11 mouse cellular contexts compared by ENCODE assay signal in genomic region chr14:31537298-31537697, GRCm38 (mm10). TPM values are rescaled to one million over a fixed set of nuclear protein-coding genes. Genes with fewer than 3 reads are reported as not detected.
DNase-seq lines count a peak whose midpoint lies in the region; ATAC-seq and TF ChIP-seq lines count a peak whose summit lies in the region.
"Had no signal": no experiment of that assay in that cellular context is flagged by ENCODE, and none has a peak within 500 bp of the region (broad histone marks: within the 10 kb centered on the region; RNA-seq: fewer than 3 reads in every experiment).

No protein-coding gene starts in this region.

- H3K4me1 ChIP-seq in kidney, adult 2 months (ENCODE audit: control insufficient read depth, insufficient read depth, low read length): peaks cover 11% of the 10 kb centered on the region; the same call in 1 of the 2 replicates
- H3K4me1 ChIP-seq in kidney, embryonic 15.5 days: peaks cover 7% of the 10 kb centered on the region; the same call in 1 of the 2 replicates
- H3K4me1 ChIP-seq in intestine, postnatal 0 days (replicated peaks; ENCODE audit: control insufficient read depth, insufficient read depth, low read length): peaks cover 8% of the 10 kb centered on the region
- peaks cover 8% of the 10 kb centered on the region; the same call in 1 of the 2 replicates for H3K4me1 ChIP-seq in forebrain, embryonic 10.5 days
- H3K4me1 ChIP-seq: embryonic facial prominence, embryonic 12.5 days; midbrain, embryonic 12.5 days had no signal

- peak overlapping the region; percentile 21; the same call in 1 of the 2 replicates for H3K27ac ChIP-seq in kidney, adult 2 months (ENCODE audit: insufficient read depth, low read depth, low read length)
- H3K27ac ChIP-seq in kidney, embryonic 15.5 days: no peak overlapping the region; the same call in 1 of the 2 replicates
- H3K27ac ChIP-seq in intestine, postnatal 0 days (ENCODE audit: low read depth, low read length): no peak overlapping the region
- H3K27ac ChIP-seq in forebrain, embryonic 10.5 days: no peak overlapping the region
- H3K27ac ChIP-seq: embryonic facial prominence, embryonic 12.5 days; midbrain, embryonic 12.5 days had no signal

- H3K9ac ChIP-seq in kidney, embryonic 15.5 days: no peak overlapping the region
- no peak overlapping the region for H3K9ac ChIP-seq in intestine, postnatal 0 days (ENCODE audit: low read depth, low read length)
- H3K9ac ChIP-seq: embryonic facial prominence, embryonic 12.5 days; midbrain, embryonic 12.5 days had no signal

- ATAC-seq in kidney, embryonic 15.5 days (replicated peaks; ENCODE audit: low FRiP score): no peak; the same call in 1 of the 2 replicates
- no peak for ATAC-seq in intestine, postnatal 0 days

- peak; percentile 37 for DNase-seq in kidney, adult 2 months
- peak; percentile 86 for DNase-seq in brain, adult 2 months (ENCODE audit: low read depth, low spot score)
- DNase-seq in gastrocnemius, postnatal 14 days: peak; percentile 50
- DNase-seq in kidney, postnatal 14 days: peak; percentile 37
- no peak for DNase-seq in forebrain, embryonic 10.5 days (ENCODE audit: extremely low spot score, low spot score)
- DNase-seq in natural killer cell, adult 2 months (ENCODE audit: low spot score in 2 of 2): no peak
- DNase-seq: layer of hippocampus, postnatal 36 days had no signal

- no peak overlapping the region for H3K4me2 ChIP-seq in kidney, embryonic 15.5 days
- no peak overlapping the region for H3K4me2 ChIP-seq in intestine, postnatal 0 days (replicated peaks; ENCODE audit: low read depth)
- H3K4me2 ChIP-seq: embryonic facial prominence, embryonic 12.5 days; midbrain, embryonic 12.5 days had no signal

- intact Hi-C loops in gastrocnemius, postnatal 14 days (cut with DNase I; ENCODE audit: low total_unique reads): no loop called here

- no peak for TF ChIP-seq POLR2A in kidney, adult 2 months (IDR thresholded peaks at IDR 0.05; ENCODE audit: low read depth, low read length)

- no peak overlapping the region for H3K4me3 ChIP-seq in kidney, adult 2 months (ENCODE audit: insufficient read depth, low read depth, low read length)
- no peak overlapping the region for H3K4me3 ChIP-seq in kidney, embryonic 15.5 days (replicated peaks)
- H3K4me3 ChIP-seq in intestine, postnatal 0 days (ENCODE audit: low read depth, low read length): no peak overlapping the region
- H3K4me3 ChIP-seq in forebrain, embryonic 10.5 days: no peak overlapping the region
- H3K4me3 ChIP-seq: embryonic facial prominence, embryonic 12.5 days; midbrain, embryonic 12.5 days had no signal

- no peaks in the 10 kb centered on the region for H3K36me3 ChIP-seq in kidney, adult 2 months (ENCODE audit: control insufficient read depth, insufficient read depth, low read length)
- H3K36me3 ChIP-seq in kidney, embryonic 15.5 days: no peaks in the 10 kb centered on the region
- no peaks in the 10 kb centered on the region for H3K36me3 ChIP-seq in intestine, postnatal 0 days (ENCODE audit: control insufficient read depth, insufficient read depth)
- H3K36me3 ChIP-seq in forebrain, embryonic 10.5 days (replicated peaks): no peaks in the 10 kb centered on the region
- H3K36me3 ChIP-seq: embryonic facial prominence, embryonic 12.5 days; midbrain, embryonic 12.5 days had no signal

- WGBS in kidney, adult 2 months: 47% methylated on average over 6 of the region's 6 CpGs
- WGBS in kidney, embryonic 15.5 days: 61% methylated on average over 6 of the region's 6 CpGs
- WGBS in intestine, postnatal 0 days: 74% methylated on average over 6 of the region's 6 CpGs
- WGBS in forebrain, embryonic 10.5 days: 80% methylated on average over 6 of the region's 6 CpGs

- H3K9me3 ChIP-seq in kidney, embryonic 15.5 days (replicated peaks): no peaks in the 10 kb centered on the region
- H3K9me3 ChIP-seq in intestine, postnatal 0 days (ENCODE audit: control insufficient read depth): no peaks in the 10 kb centered on the region
- H3K9me3 ChIP-seq in forebrain, embryonic 10.5 days: no peaks in the 10 kb centered on the region
- H3K9me3 ChIP-seq: embryonic facial prominence, embryonic 12.5 days; midbrain, embryonic 12.5 days had no signal

- no peak for TF ChIP-seq CTCF in kidney, adult 2 months (conservative IDR thresholded peaks at IDR 0.05; ENCODE audit: insufficient read depth, insufficient read length, low read depth, low read length)
- TF ChIP-seq CTCF in intestine, postnatal 0 days (IDR thresholded peaks at IDR 0.05; ENCODE audit: low read depth): no peak

- H3K27me3 ChIP-seq in kidney, adult 2 months (replicated peaks; ENCODE audit: control insufficient read depth, insufficient read depth, low read length): no peaks in the 10 kb centered on the region
- no peaks in the 10 kb centered on the region for H3K27me3 ChIP-seq in kidney, embryonic 15.5 days
- H3K27me3 ChIP-seq in intestine, postnatal 0 days (replicated peaks; ENCODE audit: control insufficient read depth, insufficient read depth, low read length): no peaks in the 10 kb centered on the region
- no peaks in the 10 kb centered on the region for H3K27me3 ChIP-seq in forebrain, embryonic 10.5 days (ENCODE audit: poor library complexity, severe bottlenecking)
- H3K27me3 ChIP-seq: embryonic facial prominence, embryonic 12.5 days; midbrain, embryonic 12.5 days had no signal

RNA-seq across cellular contexts. Expression of gene Mettl6, which starts 42.5 kb away (rescaled TPM):
- polyA plus RNA-seq in kidney, adult 2 months (2012; rRNA removed): 5.9 and 9.2 TPM in 2 replicates
- polyA plus RNA-seq in kidney, embryonic 15.5 days (2015; fragmentation: Nextera tagmentation; extraction: Ambion mirVana): 58.4 and 63.5 TPM in 2 replicates
- total RNA-seq in gastrocnemius, postnatal 14 days (2021): 10 to 100 TPM in 1 of 2 experiments, 1 to 10 TPM in 1; 9.5 to 10.6 TPM
- 28.2 and 28.6 TPM in 2 replicates for polyA plus RNA-seq in intestine, postnatal 0 days (2015; fragmentation: Nextera tagmentation; extraction: Ambion mirVana)
- 79.1 and 79.9 TPM in 2 replicates for polyA plus RNA-seq in forebrain, embryonic 10.5 days (2016; fragmentation: Nextera tagmentation; extraction: Ambion mirVana)

RNA-seq across cellular contexts. Expression of gene Eaf1, which starts 43.1 kb away (rescaled TPM):
- polyA plus RNA-seq in kidney, adult 2 months (2012; rRNA removed): 34.3 and 34.7 TPM in 2 replicates
- 23.8 and 25.7 TPM in 2 replicates for polyA plus RNA-seq in kidney, embryonic 15.5 days (2015; fragmentation: Nextera tagmentation; extraction: Ambion mirVana)
- 10 to 100 TPM; 11.1 to 14.8 TPM for total RNA-seq in gastrocnemius, postnatal 14 days (2021)
- polyA plus RNA-seq in intestine, postnatal 0 days (2015; fragmentation: Nextera tagmentation; extraction: Ambion mirVana): 10.8 and 11.8 TPM in 2 replicates
- 28.4 and 29.1 TPM in 2 replicates for polyA plus RNA-seq in forebrain, embryonic 10.5 days (2016; fragmentation: Nextera tagmentation; extraction: Ambion mirVana)

RNA-seq across cellular contexts. Expression of gene Colq, which starts 53.8 kb away (rescaled TPM):
- 0.27 and 1.2 TPM in 2 replicates for polyA plus RNA-seq in kidney, adult 2 months (2012; rRNA removed)
- polyA plus RNA-seq in kidney, embryonic 15.5 days (2015; fragmentation: Nextera tagmentation; extraction: Ambion mirVana): 2.5 and 2.8 TPM in 2 replicates
- 1 to 10 TPM; 8.3 to 9.4 TPM for total RNA-seq in gastrocnemius, postnatal 14 days (2021)
- polyA plus RNA-seq in intestine, postnatal 0 days (2015; fragmentation: Nextera tagmentation; extraction: Ambion mirVana): 0.66 and 0.68 TPM in 2 replicates
- 0.16 and 0.22 TPM in 2 replicates for polyA plus RNA-seq in forebrain, embryonic 10.5 days (2016; fragmentation: Nextera tagmentation; extraction: Ambion mirVana)

Comparison
In these comparisons a context has a peak if more than half of its experiments do, and no peak if none do; other contexts are left out.
1. DNase-seq: peak in kidney, adult 2 months (single experiment), brain, adult 2 months (single experiment), gastrocnemius, postnatal 14 days (single experiment) and kidney, postnatal 14 days (single experiment); none in forebrain, embryonic 10.5 days (single experiment) and natural killer cell, adult 2 months (0 of 2).